Comparison of ENCODE assay signal across 25 mouse cellular contexts in the genomic region with DNA sequence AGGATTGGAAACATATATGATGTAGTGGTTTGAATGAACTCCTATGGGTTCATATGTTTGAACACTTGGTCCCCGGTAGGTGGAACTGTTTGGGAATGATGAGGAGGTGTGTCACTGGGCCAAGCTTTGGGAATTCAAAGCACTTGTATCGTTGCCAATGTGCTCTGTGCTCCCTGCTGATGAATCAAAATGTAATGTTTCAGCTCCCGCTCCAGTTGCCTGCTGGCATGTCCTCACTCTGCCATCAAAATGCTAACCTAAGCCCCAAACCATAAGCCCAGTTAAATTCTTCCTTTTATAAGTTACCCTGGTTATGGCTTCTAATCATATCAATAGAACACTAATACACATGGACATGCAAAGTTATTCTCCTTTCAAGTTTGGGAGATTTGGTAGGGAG. TPM values are rescaled to one million over a fixed set of nuclear protein-coding genes. Genes with fewer than 3 reads are reported as not detected.
DNase-seq lines count a peak whose midpoint lies in the region; ATAC-seq and TF ChIP-seq lines count a peak whose summit lies in the region.
"Had no signal": no experiment of that assay in that cellular context is flagged by ENCODE, and none has a peak within 500 bp of the region (broad histone marks: within the 10 kb centered on the region; RNA-seq: fewer than 3 reads in every experiment).

No protein-coding gene starts in this region.

- no peaks in the 10 kb centered on the region for H3K27me3 ChIP-seq in cerebellum, adult 2 months (ENCODE audit: control insufficient read depth, insufficient read depth, low read length)
- no peaks in the 10 kb centered on the region for H3K27me3 ChIP-seq in hindbrain, postnatal 0 days (ENCODE audit: insufficient read depth, low read length)
- H3K27me3 ChIP-seq: embryonic facial prominence, embryonic 13.5 days; embryonic facial prominence, embryonic 15.5 days; forebrain, embryonic 12.5 days; Patski had no signal

- no peak overlapping the region for H3K9ac ChIP-seq in hindbrain, postnatal 0 days (replicated peaks; ENCODE audit: low read length)
- H3K9ac ChIP-seq: embryonic facial prominence, embryonic 13.5 days; embryonic facial prominence, embryonic 15.5 days; forebrain, embryonic 12.5 days had no signal

- 9% methylated on average over 3 of the region's 3 CpGs for WGBS in cerebellum, adult 2 months
- WGBS in hindbrain, postnatal 0 days: 71% methylated on average over 3 of the region's 3 CpGs

- no peak for TF ChIP-seq CTCF in cerebellum, adult 2 months (IDR thresholded peaks at IDR 0.05; ENCODE audit: borderline replicate concordance, insufficient read depth, low read depth, low read length)
- TF ChIP-seq CTCF in hindbrain, postnatal 0 days (IDR thresholded peaks at IDR 0.05; ENCODE audit: low read depth): no peak

- no peak for ATAC-seq in hindbrain, postnatal 0 days
- ATAC-seq: activated CD4-positive, CD25-positive, alpha-beta regulatory T cell, adult 4 months; forebrain, embryonic 14.5 days; forebrain, embryonic 16.5 days; Patski had no signal

- H3K27ac ChIP-seq in cerebellum, adult 2 months (ENCODE audit: insufficient read depth, low read length): no peak overlapping the region
- no peak overlapping the region for H3K27ac ChIP-seq in hindbrain, postnatal 0 days
- H3K27ac ChIP-seq: embryonic facial prominence, embryonic 13.5 days; embryonic facial prominence, embryonic 15.5 days; forebrain, embryonic 10.5 days; forebrain, embryonic 12.5 days; gastrocnemius, adult 2 months had no signal

- peak; percentile 38 to 65 for DNase-seq in cerebellum, adult 2 months
- no peak for DNase-seq in cerebellum, adult 11 months
- peak; percentile 46 for DNase-seq in cerebellum, adult 9-11 months
- DNase-seq in cerebellum, adult 8-10 months: no peak
- DNase-seq in brain, adult 2 months (ENCODE audit: low read depth, low spot score): peak; percentile 74
- DNase-seq in cerebellum, postnatal 36 days: peak; percentile 30 to 32
- no peak for DNase-seq in hindbrain, postnatal 0 days (ENCODE audit: low spot score)
- DNase-seq in spleen, postnatal 10 days (ENCODE audit: low spot score in 2 of 2): no peak
- DNase-seq: adrenal gland, adult 8-10 months; adrenal gland, postnatal 14 days; adrenal gland, postnatal 36 days; embryo, embryonic 11 days; gastrocnemius, adult 2 months had no signal

- H3K9me3 ChIP-seq in hindbrain, postnatal 0 days (ENCODE audit: low read length): no peaks in the 10 kb centered on the region
- H3K9me3 ChIP-seq: embryonic facial prominence, embryonic 13.5 days; embryonic facial prominence, embryonic 15.5 days; forebrain, embryonic 10.5 days; forebrain, embryonic 12.5 days had no signal

- H3K4me1 ChIP-seq in cerebellum, adult 2 months (ENCODE audit: control insufficient read depth, insufficient read depth, low read length): peaks cover 16% of the 10 kb centered on the region
- H3K4me1 ChIP-seq in hindbrain, postnatal 0 days (ENCODE audit: insufficient read depth, low read length): no peaks in the 10 kb centered on the region
- H3K4me1 ChIP-seq: embryonic facial prominence, embryonic 13.5 days; embryonic facial prominence, embryonic 15.5 days; forebrain, embryonic 10.5 days; forebrain, embryonic 12.5 days had no signal

- H3K4me3 ChIP-seq in cerebellum, adult 2 months (replicated peaks; ENCODE audit: insufficient read depth, low read depth, low read length): no peak overlapping the region
- no peak overlapping the region for H3K4me3 ChIP-seq in hindbrain, postnatal 0 days (ENCODE audit: low read length)
- H3K4me3 ChIP-seq: embryonic facial prominence, embryonic 13.5 days; embryonic facial prominence, embryonic 15.5 days; erythroblast, embryonic 14.5 days; forebrain, embryonic 10.5 days; forebrain, embryonic 12.5 days; gastrocnemius, adult 2 months had no signal

- no peak overlapping the region for H3K4me2 ChIP-seq in hindbrain, postnatal 0 days (ENCODE audit: low read depth, low read length)
- H3K4me2 ChIP-seq: embryonic facial prominence, embryonic 13.5 days; embryonic facial prominence, embryonic 15.5 days; forebrain, embryonic 12.5 days had no signal

- no peak for TF ChIP-seq POLR2A in cerebellum, adult 2 months (IDR thresholded peaks at IDR 0.05; ENCODE audit: borderline replicate concordance, insufficient read depth, low read length)

- H3K36me3 ChIP-seq in hindbrain, postnatal 0 days (ENCODE audit: insufficient read depth, low read length): no peaks in the 10 kb centered on the region
- H3K36me3 ChIP-seq: embryonic facial prominence, embryonic 13.5 days; embryonic facial prominence, embryonic 15.5 days; forebrain, embryonic 10.5 days; forebrain, embryonic 12.5 days had no signal

RNA-seq across cellular contexts. Expression of a gene that starts 24.6 kb away (rescaled TPM):
- 159 and 173 TPM in 2 replicates for polyA plus RNA-seq in cerebellum, adult 2 months (2012; rRNA removed)
- total RNA-seq in hindbrain, postnatal 0 days (2014; rRNA removed): 110 and 114 TPM in 2 replicates
- polyA plus RNA-seq in hindbrain, postnatal 0 days (2015; fragmentation: Nextera tagmentation; extraction: Ambion mirVana): 65.1 TPM in 2 replicates
- total RNA-seq: common myeloid progenitor, adult 5-6 weeks; MEL had no signal
- polyA plus RNA-seq: C2C12; erythroblast, embryonic 14.5 days had no signal

Comparison
In these comparisons a context has a peak if more than half of its experiments do, and no peak if none do; other contexts are left out.
1. DNase-seq: peak in cerebellum, adult 2 months (2 of 2), cerebellum, adult 9-11 months (single experiment), brain, adult 2 months (single experiment) and cerebellum, postnatal 36 days (2 of 2); none in cerebellum, adult 11 months (single experiment), cerebellum, adult 8-10 months (single experiment), hindbrain, postnatal 0 days (single experiment) and spleen, postnatal 10 days (0 of 2).